Mouse (Mus musculus) C2C12 (cell line): ENCODE data around the gene Fam193b. TPM values are rescaled to one million over a fixed set of nuclear protein-coding genes. Genes with fewer than 3 reads are reported as not detected.
A peak's percentile ranks its signal among the peaks of the same experiment; 100 is the strongest.

ENCODE experiments used
- H3K27me3 ChIP-seq: one replicate; pipeline ENCODE4 v1.6.1; 2011; ENCODE audit not compliant: control insufficient read depth, insufficient read depth, insufficient read length
- H3K36me3 ChIP-seq: one replicate; pipeline ENCODE4 v1.6.1; 2011; ENCODE audit not compliant: control insufficient read depth, insufficient read depth
- H3K4me3 ChIP-seq: one replicate; pipeline ENCODE4 v1.5.1; 2011; ENCODE audit warnings: mild to moderate bottlenecking, control low read depth; ENCODE audit not compliant: poor library complexity, insufficient read depth, severe bottlenecking
- H3K79me2 ChIP-seq: one replicate; pipeline ENCODE4 v1.6.1; 2011; ENCODE audit not compliant: control insufficient read depth, insufficient read depth
- H3K79me3 ChIP-seq: one replicate; pipeline ENCODE4 v1.6.1; 2011; ENCODE audit warnings: low read depth, control low read depth
- H3ac ChIP-seq: one replicate; pipeline ENCODE3; 2011; ENCODE audit warnings: low read depth; ENCODE audit not compliant: control insufficient read depth, insufficient read length
- CEBPB ChIP-seq: IDR thresholded peaks from one replicate; pipeline ENCODE4 v1.6.1; 2011; ENCODE audit warnings: low read depth, mild to moderate bottlenecking, control low read depth, moderate library complexity
- CTCF ChIP-seq: IDR thresholded peaks from one replicate; pipeline ENCODE4 v1.5.1; 2011; ENCODE audit not compliant: control insufficient read depth, insufficient read depth, insufficient read length
- FOSL1 ChIP-seq: IDR thresholded peaks from one replicate; pipeline ENCODE4 v1.8.0; 2011; ENCODE audit warnings: mild to moderate bottlenecking, low read length; ENCODE audit not compliant: poor library complexity, insufficient read depth, severe bottlenecking
- MAX ChIP-seq: IDR thresholded peaks from one replicate; pipeline ENCODE4 v1.6.1; 2011; ENCODE audit warnings: mild to moderate bottlenecking, control low read depth
- MYOD1 ChIP-seq: IDR thresholded peaks from one replicate; pipeline ENCODE4 v1.6.1; 2011; ENCODE audit warnings: low read depth; ENCODE audit not compliant: control insufficient read depth, insufficient read length
- MYOG ChIP-seq: IDR thresholded peaks from one replicate; pipeline ENCODE4 v1.6.1; 2011; ENCODE audit not compliant: control insufficient read depth, insufficient read length; ENCODE audit errors: extremely low read depth
- USF1 ChIP-seq: IDR thresholded peaks from one replicate; pipeline ENCODE4 v1.6.1; 2011; ENCODE audit warnings: low read depth, mild to moderate bottlenecking, control low read depth, moderate library complexity
- polyA plus RNA-seq: library from polyadenylated mRNA; unstranded; fragments of >200 nt; fragmentation: generic; extraction: Trizol; gene quantifications from one replicate; pipeline ENCODE4 v1.2.1, GENCODE M21; 2012; ENCODE audit warnings: missing spikeins

Fam193b gene
- polyA plus RNA-seq, 1 experiment: 15.9 TPM

- Histone ChIP-seq H3ac (peak overlapping the region; percentile 95), H3K4me3 (peak overlapping the region; percentile 91), H3K36me3 (peaks cover 34% of the 10 kb centered on the region), H3K27me3 (no peaks in the 10 kb centered on the region), H3K79me3 (peaks cover 40% of the 10 kb centered on the region), H3K79me2 (peaks cover 55% of the 10 kb centered on the region)
- no peak for TF ChIP-seq USF1
- no peak for TF ChIP-seq MYOG
- TF ChIP-seq CEBPB: no peak
- TF ChIP-seq CTCF: no peak
- TF ChIP-seq FOSL1: no peak
- no peak for TF ChIP-seq MAX
- TF ChIP-seq MYOD1: no peak
These were observed 58.4 kb downstream of the Fam193b start for GRCm38 (mm10) chr13:55512379-55513031.

GRCm38 (mm10) chr13:55511492-55511861, 59.4 kb downstream of the Fam193b start:
- Histone ChIP-seq H3K4me3 (peak overlapping the region; percentile 91), H3K27me3 (no peaks in the 10 kb centered on the region), H3K79me3 (peaks cover 42% of the 10 kb centered on the region), H3K79me2 (peaks cover 65% of the 10 kb centered on the region), H3K36me3 (peaks cover 45% of the 10 kb centered on the region), H3ac (peak overlapping the region; percentile 95)
- TF ChIP-seq CTCF (no peak), MYOG (no peak), USF1 (no peak), CEBPB (no peak), MYOD1 (no peak)

GRCm38 (mm10) chr13:55510668-55511491, 60.0 kb downstream of the Fam193b start:
- Histone ChIP-seq H3ac (peak overlapping the region; percentile 95), H3K4me3 (peak overlapping the region; percentile 91), H3K79me2 (peaks cover 71% of the 10 kb centered on the region), H3K36me3 (peaks cover 51% of the 10 kb centered on the region), H3K27me3 (no peaks in the 10 kb centered on the region), H3K79me3 (peaks cover 42% of the 10 kb centered on the region)
- no peak for TF ChIP-seq CTCF
- TF ChIP-seq FOSL1: no peak
- TF ChIP-seq MAX: peak; percentile 19
- TF ChIP-seq USF1: no peak
- TF ChIP-seq CEBPB: no peak
- no peak for TF ChIP-seq MYOG

- no peaks in the 10 kb centered on the region for H3K27me3 ChIP-seq
- H3ac ChIP-seq: peak overlapping the region; percentile 56
- peaks cover 77% of the 10 kb centered on the region for H3K79me2 ChIP-seq
- H3K4me3 ChIP-seq: no peak overlapping the region
- H3K36me3 ChIP-seq: peaks cover 57% of the 10 kb centered on the region
- H3K79me3 ChIP-seq: peaks cover 42% of the 10 kb centered on the region
- TF ChIP-seq CTCF (no peak), MYOG (no peak), FOSL1 (no peak), USF1 (no peak), MAX (no peak), CEBPB (no peak), MYOD1 (no peak)
These were observed 60.6 kb downstream of the Fam193b start for GRCm38 (mm10) chr13:55510332-55510667.

- no peak for TF ChIP-seq MYOG
- TF ChIP-seq CEBPB: no peak
- TF ChIP-seq CTCF: no peak
- TF ChIP-seq FOSL1: no peak
- TF ChIP-seq USF1: no peak
- TF ChIP-seq MAX: no peak
- no peak for TF ChIP-seq MYOD1
- Histone ChIP-seq H3K4me3 (no peak overlapping the region), H3K27me3 (no peaks in the 10 kb centered on the region), H3K79me3 (peaks cover 42% of the 10 kb centered on the region), H3K79me2 (peaks cover 95% of the 10 kb centered on the region), H3ac (no peak overlapping the region), H3K36me3 (peaks cover 74% of the 10 kb centered on the region)
These were observed 62.4 kb downstream of the Fam193b start for GRCm38 (mm10) chr13:55508531-55508930.
